Mouse (Mus musculus) brain, adult 10 weeks (tissue): ENCODE measurements around the gene Zfp433. TPM values are rescaled to one million over a fixed set of nuclear protein-coding genes. Genes with fewer than 3 reads are reported as not detected.

ENCODE experiments used
- polyA plus RNA-seq: library from polyadenylated mRNA; stranded (reverse); fragments of 350-450 nt; fragmentation: Illumina TruSeq; extraction: RNeasy Lipid Tissue Mini Kit (QIAGEN cat#74804); gene quantifications from one replicate; pipeline ENCODE4 v1.2.3, GENCODE M21; 2015; ENCODE audit warnings: low read depth, low replicate concordance

The Zfp433 gene
- 9.5 TPM for polyA plus RNA-seq

GRCm38 (mm10) chr10:81704531-81705301 is at the start of gene Zfp433:
TSS of gene Zfp433 (plus strand) at chr10:81704825.

GRCm38 (mm10) chr10:81770506-81771403 is 66.1 kb downstream of the Zfp433 start, which contains the start of gene Gm3055:
TSS of gene Gm3055 (minus strand) at chr10:81771161.

Other genes starting within 250 kb of the Zfp433 start
- gene Nfic, start 249.2 kb upstream of the Zfp433 start, polyA plus RNA-seq, result 52.1 TPM
- 123 TPM for gene Celf5, start 222.1 kb upstream of the Zfp433 start, polyA plus RNA-seq
- 61.7 TPM for gene Ncln, start 208.4 kb upstream of the Zfp433 start, polyA plus RNA-seq
- 0.61 TPM for gene S1pr4, start 204.7 kb upstream of the Zfp433 start, polyA plus RNA-seq
- 1.9 TPM for gene Gna15, start 180.6 kb upstream of the Zfp433 start, polyA plus RNA-seq
- gene Gna11, start 159.6 kb upstream of the Zfp433 start, polyA plus RNA-seq, result 82.4 TPM
- 686 TPM for gene Aes, start 145.3 kb upstream of the Zfp433 start, polyA plus RNA-seq
- gene Tle2, start 130.3 kb upstream of the Zfp433 start, polyA plus RNA-seq, result 28.6 TPM
- 9.8 TPM for gene Tle6, start 103.8 kb upstream of the Zfp433 start, polyA plus RNA-seq
- 4.6 TPM for gene BC025920, start 98.6 kb upstream of the Zfp433 start, polyA plus RNA-seq
- gene Sirt6, start 77.0 kb upstream of the Zfp433 start, polyA plus RNA-seq, result 17.1 TPM
- 56.0 TPM for gene Ankrd24, start 76.3 kb upstream of the Zfp433 start, polyA plus RNA-seq
- 6.6 TPM for gene Gm10778, start 55.8 kb upstream of the Zfp433 start, polyA plus RNA-seq
- gene Gm3055, start 66.3 kb downstream of the Zfp433 start, polyA plus RNA-seq, result 18.6 TPM
- 2.2 TPM for gene Gm4767, start 107.4 kb downstream of the Zfp433 start, polyA plus RNA-seq
- 6.1 TPM for gene Gm32687, start 159.1 kb downstream of the Zfp433 start, polyA plus RNA-seq
- 6.3 TPM for gene Zfp781, start 225.7 kb downstream of the Zfp433 start, polyA plus RNA-seq